Mouse (Mus musculus): ENCODE results near the gene Scgb2b27.
"Not testable (repeated sequence)": the region's sequence is repeated elsewhere in the genome, so short reads cannot be mapped to it uniquely, and the experiment has no call there.

- TF ChIP-seq CTCF (IDR thresholded peaks at IDR 0.05; ENCODE audit: control insufficient read depth, insufficient read depth, low read length); POLR2A (IDR thresholded peaks at IDR 0.05; ENCODE audit: borderline replicate concordance, control insufficient read depth, low read depth, low read length): not testable (repeated sequence)
These were observed 20.8 kb upstream of the Scgb2b27 start for GRCm38 (mm10) chr7:34034579-34034978.
